Mouse (Mus musculus): ENCODE measurements around the gene Gm10309.

Gm10309 gene

GRCm38 (mm10) chr17:86505183-86505631 is at the start of gene Gm10309:
Gm10309 (minus strand) TSS chr17:86505232.
- DNase-seq: peak; percentile 57

- no peak for DNase-seq
These were observed 47.0 kb upstream of the Gm10309 start for GRCm38 (mm10) chr17:86551995-86552394.

GRCm38 (mm10) chr17:86551561-86551960 is 46.5 kb upstream of the Gm10309 start:
- DNase-seq: no peak

GRCm38 (mm10) chr17:86549128-86549527 is 44.1 kb upstream of the Gm10309 start:
- DNase-seq: no peak

GRCm38 (mm10) chr17:86546529-86546928 is 41.5 kb upstream of the Gm10309 start:
- no peak for DNase-seq

GRCm38 (mm10) chr17:86539881-86540430 is 34.9 kb upstream of the Gm10309 start:
- no peak for DNase-seq

GRCm38 (mm10) chr17:86535827-86536656 is 31.0 kb upstream of the Gm10309 start:
- peak; percentile 81 for DNase-seq

GRCm38 (mm10) chr17:86535096-86535495 is 30.1 kb upstream of the Gm10309 start:
- DNase-seq: no peak

GRCm38 (mm10) chr17:86533549-86533851 is 28.5 kb upstream of the Gm10309 start:
- no peak for DNase-seq

- DNase-seq: no peak
These were observed 27.9 kb upstream of the Gm10309 start for GRCm38 (mm10) chr17:86532783-86533548.

- no peak for DNase-seq
These were observed 26.2 kb upstream of the Gm10309 start for GRCm38 (mm10) chr17:86531231-86531630.

GRCm38 (mm10) chr17:86529411-86529810 is 24.4 kb upstream of the Gm10309 start:
- DNase-seq: no peak

- no peak for DNase-seq
These were observed 24.0 kb upstream of the Gm10309 start for GRCm38 (mm10) chr17:86529003-86529402.

- DNase-seq: no peak
These were observed 22.3 kb upstream of the Gm10309 start for GRCm38 (mm10) chr17:86527298-86527697.

- DNase-seq: no peak
These were observed 21.0 kb upstream of the Gm10309 start for GRCm38 (mm10) chr17:86526016-86526415.

- no peak for DNase-seq
These were observed 20.0 kb upstream of the Gm10309 start for GRCm38 (mm10) chr17:86525075-86525474.

GRCm38 (mm10) chr17:86523843-86524242 is 18.8 kb upstream of the Gm10309 start:
- DNase-seq: no peak

- no peak for DNase-seq
These were observed 18.3 kb upstream of the Gm10309 start for GRCm38 (mm10) chr17:86523374-86523773.

GRCm38 (mm10) chr17:86522649-86523048 is 17.6 kb upstream of the Gm10309 start:
- no peak for DNase-seq

GRCm38 (mm10) chr17:86521252-86521651 is 16.2 kb upstream of the Gm10309 start:
- no peak for DNase-seq

- DNase-seq: no peak
These were observed 13.6 kb upstream of the Gm10309 start for GRCm38 (mm10) chr17:86518604-86519003.

- no peak for DNase-seq
These were observed 11.6 kb upstream of the Gm10309 start for GRCm38 (mm10) chr17:86516630-86517029.

GRCm38 (mm10) chr17:86514974-86515620 is 10.1 kb upstream of the Gm10309 start:
- DNase-seq: no peak

Measured in layer of hippocampus, adult 9-11 months (tissue).